Mouse (Mus musculus): ENCODE data around the gene Olfr1406. TPM values are rescaled to one million over a fixed set of nuclear protein-coding genes. Genes with fewer than 3 reads are reported as not detected.
"Not testable (repeated sequence)": the region's sequence is repeated elsewhere in the genome, so short reads cannot be mapped to it uniquely, and the experiment has no call there.

Gene Olfr1406
- polyA plus RNA-seq (2014; fragmentation: Nextera tagmentation; extraction: Ambion mirVana): not detected in 2 replicates

DNA sequence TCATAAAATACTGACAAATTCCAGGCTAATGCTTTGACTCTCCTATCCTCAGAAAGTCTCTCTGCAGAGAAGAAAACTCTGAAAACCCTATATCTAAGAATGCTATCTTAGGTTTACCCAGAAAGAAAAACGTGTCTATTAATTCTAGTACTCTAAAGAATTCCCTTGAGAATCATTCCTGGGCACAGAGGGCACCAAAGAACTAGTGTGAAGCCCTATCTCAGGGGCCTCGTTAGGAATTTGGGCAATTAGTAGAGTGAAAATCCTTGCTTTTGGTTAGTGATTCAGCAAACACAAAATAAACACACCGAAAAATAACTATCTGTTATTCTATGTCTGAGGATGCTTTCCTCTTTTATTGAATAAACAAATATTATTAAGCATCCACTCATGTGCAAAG is at the start of gene Olfr1406:
Olfr1406 (minus strand) TSS at position 101 of the 400 bp plus-strand sequence.
- Histone ChIP-seq H3K4me3 (replicated peaks; ENCODE audit: low read length) (no peak within 1 kb of the TSS), H3K4me1 (replicated peaks; ENCODE audit: control insufficient read depth, insufficient read depth, low read length) (no peaks in the 10 kb centered on the region), H3K27me3 (ENCODE audit: control insufficient read depth, insufficient read depth, low read length) (no peaks in the 10 kb centered on the region), H3K9ac (no peak within 1 kb of the TSS), H3K36me3 (replicated peaks; ENCODE audit: control insufficient read depth, insufficient read depth) (no peaks in the 10 kb centered on the region), H3K4me2 (replicated peaks) (no peak within 1 kb of the TSS), H3K9me3 (ENCODE audit: control insufficient read depth, low read length) (0 out of 2 replicates have a peak, but pooled peaks cover under 1% of the 10 kb centered on the region), H3K27ac (no peak within 1 kb of the TSS)
- ATAC-seq (ENCODE audit: low FRiP score): no peak
- no peak for DNase-seq (ENCODE audit: low spot score)
- 73% methylated on average over 3 of the region's 3 CpGs for WGBS

DNA sequence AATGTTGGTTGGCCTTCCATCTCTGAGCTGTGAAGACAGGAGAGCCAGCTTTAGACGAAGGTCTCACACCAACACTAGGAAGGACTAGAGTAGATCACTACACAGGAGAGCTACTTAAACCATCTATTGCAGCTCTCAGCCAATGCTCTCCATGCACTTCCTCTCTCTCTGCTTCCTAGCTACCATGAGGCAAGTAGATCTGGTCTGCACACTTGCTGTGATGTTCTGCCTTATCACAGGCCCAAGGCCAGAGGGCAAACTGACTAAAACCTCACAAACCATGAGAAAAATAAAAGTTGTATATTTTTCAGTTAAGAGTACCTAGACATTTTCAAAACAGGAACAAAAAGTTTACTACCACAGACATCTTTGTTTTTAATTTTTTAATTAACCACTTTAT is 46.6 kb upstream of the Olfr1406 start:
- H3K36me3 ChIP-seq (replicated peaks; ENCODE audit: control insufficient read depth, insufficient read depth); H3K4me2 ChIP-seq (replicated peaks); H3K27me3 ChIP-seq (ENCODE audit: control insufficient read depth, insufficient read depth, low read length); H3K27ac ChIP-seq; H3K9me3 ChIP-seq (ENCODE audit: control insufficient read depth, low read length); DNase-seq (ENCODE audit: low spot score); H3K4me1 ChIP-seq (replicated peaks; ENCODE audit: control insufficient read depth, insufficient read depth, low read length); H3K4me3 ChIP-seq (replicated peaks; ENCODE audit: low read length); ATAC-seq (ENCODE audit: low FRiP score); H3K9ac ChIP-seq: not testable (repeated sequence)
- 82% methylated on average over 1 of the region's 1 CpGs for WGBS

DNA sequence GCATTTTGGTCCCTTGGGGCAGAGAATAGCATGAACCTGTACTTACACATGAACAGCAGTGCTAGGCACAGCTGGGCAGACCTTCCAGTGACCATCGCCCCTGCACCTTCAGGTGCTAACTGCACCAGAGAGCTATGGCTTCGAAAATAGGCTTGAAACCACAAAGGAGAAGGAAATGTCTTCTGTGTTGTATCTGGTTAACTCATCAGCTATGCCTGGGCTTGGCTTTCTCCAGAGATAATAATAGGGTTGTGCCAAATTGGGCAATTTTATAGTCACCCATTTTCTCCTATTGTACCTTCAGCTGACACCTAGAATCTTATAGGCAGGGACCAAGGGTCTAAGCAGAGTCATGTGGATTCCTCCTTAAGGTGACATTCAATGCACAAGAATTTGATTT is 36.6 kb upstream of the Olfr1406 start, which contains the start of gene Fcer1a:
Fcer1a (minus strand) TSS at position 134 of the 400 bp plus-strand sequence.
- no peaks in the 10 kb centered on the region for H3K9me3 ChIP-seq (ENCODE audit: control insufficient read depth, low read length)
- H3K4me3 ChIP-seq (replicated peaks; ENCODE audit: low read length): no peak within 1 kb of the TSS
- 89% methylated on average over 2 of the region's 2 CpGs for WGBS
- ATAC-seq (ENCODE audit: low FRiP score): no peak
- DNase-seq (ENCODE audit: low spot score): no peak
- no peaks in the 10 kb centered on the region for H3K4me1 ChIP-seq (replicated peaks; ENCODE audit: control insufficient read depth, insufficient read depth, low read length)
- no peak within 1 kb of the TSS for H3K4me2 ChIP-seq (replicated peaks)
- no peak within 1 kb of the TSS for H3K9ac ChIP-seq
- no peaks in the 10 kb centered on the region for H3K36me3 ChIP-seq (replicated peaks; ENCODE audit: control insufficient read depth, insufficient read depth)
- no peaks in the 10 kb centered on the region for H3K27me3 ChIP-seq (ENCODE audit: control insufficient read depth, insufficient read depth, low read length)
- H3K27ac ChIP-seq: no peak within 1 kb of the TSS

DNA sequence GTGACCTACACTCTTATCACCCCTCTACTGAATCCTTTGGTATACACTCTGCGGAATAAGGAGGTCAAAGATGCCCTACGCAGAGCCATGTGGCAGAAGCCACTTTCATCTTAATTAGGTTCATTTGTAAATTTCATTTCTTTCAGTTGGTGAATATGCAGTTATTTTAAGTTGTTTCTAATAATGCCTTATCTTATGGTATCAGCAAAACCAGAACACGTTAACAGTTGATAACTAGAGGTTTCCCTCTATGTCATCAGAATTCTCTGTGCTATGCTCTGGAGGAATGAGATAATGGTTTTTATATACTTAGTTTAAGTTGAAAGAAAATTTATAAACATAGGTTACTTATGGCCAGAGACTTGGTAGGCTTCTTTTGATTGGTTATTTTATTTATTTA is 26.0 kb upstream of the Olfr1406 start:
- Histone ChIP-seq H3K4me1 (replicated peaks; ENCODE audit: control insufficient read depth, insufficient read depth, low read length) (no peaks in the 10 kb centered on the region), H3K9me3 (ENCODE audit: control insufficient read depth, low read length) (no peaks in the 10 kb centered on the region), H3K4me2 (replicated peaks) (no peak overlapping the region), H3K9ac (no peak overlapping the region), H3K4me3 (replicated peaks; ENCODE audit: low read length) (no peak overlapping the region), H3K27me3 (ENCODE audit: control insufficient read depth, insufficient read depth, low read length) (no peaks in the 10 kb centered on the region), H3K36me3 (replicated peaks; ENCODE audit: control insufficient read depth, insufficient read depth) (no peaks in the 10 kb centered on the region), H3K27ac (no peak overlapping the region)
- ATAC-seq (ENCODE audit: low FRiP score) (no peak), DNase-seq (ENCODE audit: low spot score) (no peak)
- 95% methylated on average over 3 of the region's 3 CpGs for WGBS

DNA sequence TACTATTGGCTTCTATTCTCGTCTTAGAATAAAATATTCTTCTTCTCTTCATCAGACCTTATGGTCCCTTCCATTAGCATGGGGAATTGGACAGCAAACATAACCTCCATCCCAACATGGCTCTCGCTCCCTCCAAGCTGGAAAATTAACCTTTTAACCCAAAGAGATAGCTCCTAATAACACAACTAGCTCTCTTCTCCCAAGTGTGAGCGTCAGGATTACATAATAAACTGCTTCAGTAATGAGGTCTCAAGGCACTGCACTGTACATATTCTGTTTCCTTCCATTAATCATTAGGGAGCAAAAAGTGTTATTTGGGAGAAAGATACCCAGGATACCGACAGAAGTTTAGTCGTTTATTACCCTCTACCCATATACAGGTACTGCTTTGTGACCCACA is 21.7 kb upstream of the Olfr1406 start, which contains the start of gene Olfr1404:
Olfr1404 (plus strand) TSS at position 301 of the 400 bp plus-strand sequence.
- no peaks in the 10 kb centered on the region for H3K27me3 ChIP-seq (ENCODE audit: control insufficient read depth, insufficient read depth, low read length)
- H3K36me3 ChIP-seq (replicated peaks; ENCODE audit: control insufficient read depth, insufficient read depth): no peaks in the 10 kb centered on the region
- ATAC-seq (ENCODE audit: low FRiP score) (no peak), DNase-seq (ENCODE audit: low spot score) (no peak)
- H3K4me1 ChIP-seq (replicated peaks; ENCODE audit: control insufficient read depth, insufficient read depth, low read length): no peaks in the 10 kb centered on the region
- H3K4me2 ChIP-seq (replicated peaks): no peak within 1 kb of the TSS
- no peak within 1 kb of the TSS for H3K4me3 ChIP-seq (replicated peaks; ENCODE audit: low read length)
- no peak within 1 kb of the TSS for H3K9ac ChIP-seq
- 0 out of 2 replicates have a peak, but pooled peaks cover 5% of the 10 kb centered on the region for H3K9me3 ChIP-seq (ENCODE audit: control insufficient read depth, low read length)
- WGBS: 87% methylated on average over 5 of the region's 5 CpGs
- no peak within 1 kb of the TSS for H3K27ac ChIP-seq

DNA sequence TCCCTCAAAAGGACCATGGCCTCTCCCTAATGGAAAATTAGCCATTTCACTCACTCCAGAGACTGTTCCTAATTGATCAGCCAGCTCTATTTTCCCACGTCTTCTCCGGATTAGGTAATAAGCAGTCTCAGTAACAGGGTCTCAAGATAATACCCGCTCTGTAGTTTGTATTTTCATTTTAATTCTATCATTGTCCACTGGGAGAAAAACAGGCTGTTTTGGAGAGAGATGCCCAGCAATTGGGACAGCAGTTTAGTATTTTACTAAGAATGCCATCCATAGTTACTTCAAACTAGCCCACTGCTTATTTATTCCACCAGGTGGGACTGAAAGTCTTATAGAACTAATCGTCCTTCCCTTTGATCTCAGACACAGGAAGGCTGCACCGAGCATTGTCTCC is 7.1 kb upstream of the Olfr1406 start, which contains the start of gene Olfr218:
Olfr218 (plus strand) TSS at position 301 of the 400 bp plus-strand sequence.
- H3K4me3 ChIP-seq (replicated peaks; ENCODE audit: low read length): no peak within 1 kb of the TSS
- no peaks in the 10 kb centered on the region for H3K27me3 ChIP-seq (ENCODE audit: control insufficient read depth, insufficient read depth, low read length)
- no peaks in the 10 kb centered on the region for H3K36me3 ChIP-seq (replicated peaks; ENCODE audit: control insufficient read depth, insufficient read depth)
- ATAC-seq (ENCODE audit: low FRiP score) (no peak), DNase-seq (ENCODE audit: low spot score) (no peak)
- no peak within 1 kb of the TSS for H3K27ac ChIP-seq
- H3K4me1 ChIP-seq (replicated peaks; ENCODE audit: control insufficient read depth, insufficient read depth, low read length): no peaks in the 10 kb centered on the region
- WGBS: 69% methylated on average over 5 of the region's 5 CpGs
- H3K4me2 ChIP-seq (replicated peaks): no peak within 1 kb of the TSS
- H3K9ac ChIP-seq: no peak within 1 kb of the TSS
- H3K9me3 ChIP-seq (ENCODE audit: control insufficient read depth, low read length): 0 out of 2 replicates have a peak, but pooled peaks cover 5% of the 10 kb centered on the region

DNA sequence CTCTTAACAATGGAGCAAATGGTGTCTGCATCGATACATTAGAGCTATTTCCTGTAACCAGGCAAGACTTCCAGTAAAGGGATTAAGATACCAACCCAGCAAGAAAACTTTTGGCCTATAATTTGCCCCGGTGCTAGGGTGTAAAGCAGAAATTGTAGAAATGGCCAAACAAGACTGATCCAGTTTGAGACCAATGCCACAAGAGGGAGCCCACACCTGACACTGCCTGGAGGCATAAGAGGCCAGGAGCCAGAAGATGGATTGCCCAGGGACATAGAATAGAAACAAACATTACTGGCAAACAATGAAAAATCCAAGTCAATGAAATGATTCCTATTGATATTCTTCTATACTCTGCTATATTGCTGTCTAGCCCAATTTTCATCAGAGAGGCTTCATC is 5.9 kb upstream of the Olfr1406 start:
- DNase-seq (ENCODE audit: low spot score): no peak
- no peak overlapping the region for H3K4me3 ChIP-seq (replicated peaks; ENCODE audit: low read length)
- H3K4me1 ChIP-seq (replicated peaks; ENCODE audit: control insufficient read depth, insufficient read depth, low read length): no peaks in the 10 kb centered on the region
- no peaks in the 10 kb centered on the region for H3K27me3 ChIP-seq (ENCODE audit: control insufficient read depth, insufficient read depth, low read length)
- 88% methylated on average over 2 of the region's 2 CpGs for WGBS
- H3K4me2 ChIP-seq (replicated peaks): no peak overlapping the region
- no peaks in the 10 kb centered on the region for H3K36me3 ChIP-seq (replicated peaks; ENCODE audit: control insufficient read depth, insufficient read depth)
- H3K9me3 ChIP-seq (ENCODE audit: control insufficient read depth, low read length): 0 out of 2 replicates have a peak, but pooled peaks cover 5% of the 10 kb centered on the region
- no peak overlapping the region for H3K27ac ChIP-seq
- ATAC-seq (ENCODE audit: low FRiP score): no peak
- no peak overlapping the region for H3K9ac ChIP-seq

DNA sequence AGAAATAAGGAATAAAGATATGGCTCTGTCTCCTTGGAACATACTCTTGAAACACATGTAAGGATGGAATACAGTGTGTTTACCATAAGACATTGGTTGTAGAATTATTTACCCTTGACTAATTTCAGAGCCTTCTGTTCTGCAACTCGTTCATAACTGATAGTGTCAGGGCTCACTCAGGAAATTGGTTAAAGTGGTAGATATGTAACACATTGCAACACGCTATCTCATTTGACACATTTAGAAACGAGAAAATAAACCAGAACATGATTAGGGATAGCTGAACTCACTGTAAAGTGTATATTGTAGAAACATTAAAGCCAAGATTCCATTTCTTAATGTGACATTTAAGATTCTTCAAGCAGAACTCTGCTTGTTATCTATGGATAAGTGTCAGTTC is 1.6 kb upstream of the Olfr1406 start:
- no peak for DNase-seq (ENCODE audit: low spot score)
- Histone ChIP-seq H3K36me3 (replicated peaks; ENCODE audit: control insufficient read depth, insufficient read depth) (no peaks in the 10 kb centered on the region), H3K27ac (no peak overlapping the region), H3K4me1 (replicated peaks; ENCODE audit: control insufficient read depth, insufficient read depth, low read length) (no peaks in the 10 kb centered on the region), H3K27me3 (ENCODE audit: control insufficient read depth, insufficient read depth, low read length) (no peaks in the 10 kb centered on the region), H3K4me3 (replicated peaks; ENCODE audit: low read length) (no peak overlapping the region), H3K9ac (no peak overlapping the region), H3K4me2 (replicated peaks) (no peak overlapping the region), H3K9me3 (ENCODE audit: control insufficient read depth, low read length) (0 out of 2 replicates have a peak, but pooled peaks cover 5% of the 10 kb centered on the region)
- 85% methylated on average over 3 of the region's 3 CpGs for WGBS
- no peak for ATAC-seq (ENCODE audit: low FRiP score)

DNA sequence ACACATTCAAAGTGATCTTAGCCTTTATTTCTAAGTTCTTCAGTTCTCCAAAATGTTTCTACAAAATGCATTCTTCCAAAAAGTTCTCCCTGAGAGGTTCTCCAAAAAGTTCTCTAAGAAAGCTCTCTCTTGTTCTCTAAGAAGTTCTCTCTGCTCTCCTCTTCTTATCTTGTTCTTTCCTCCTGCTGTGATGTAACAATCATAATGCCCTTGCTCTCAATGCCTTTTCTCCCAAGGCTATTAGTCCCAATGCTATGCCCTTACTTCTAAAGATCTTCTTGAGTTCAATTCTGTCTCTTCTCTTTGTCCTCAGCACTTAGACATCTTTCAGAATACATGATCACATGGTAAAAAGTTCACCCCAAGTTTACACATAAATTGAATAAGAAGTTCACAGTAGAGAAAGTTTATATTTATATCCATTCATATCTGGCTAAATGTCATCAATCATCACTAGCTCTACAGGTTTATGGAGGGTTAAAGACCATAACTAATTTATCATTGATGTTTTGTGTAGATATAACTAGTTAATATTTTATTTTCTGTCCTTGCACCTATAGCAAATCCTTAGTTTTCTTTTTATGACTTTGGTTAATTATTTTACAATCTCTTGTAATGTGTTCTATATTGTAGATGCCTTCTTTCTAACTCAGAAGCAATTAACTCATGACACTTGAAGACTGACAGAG is 16.1 kb downstream of the Olfr1406 start:
- no peaks in the 10 kb centered on the region for H3K27me3 ChIP-seq (ENCODE audit: control insufficient read depth, insufficient read depth, low read length)
- no peak overlapping the region for H3K9ac ChIP-seq
- H3K4me2 ChIP-seq (replicated peaks): no peak overlapping the region
- H3K27ac ChIP-seq: no peak overlapping the region
- no peak for ATAC-seq (ENCODE audit: low FRiP score)
- no peaks in the 10 kb centered on the region for H3K4me1 ChIP-seq (replicated peaks; ENCODE audit: control insufficient read depth, insufficient read depth, low read length)
- H3K36me3 ChIP-seq (replicated peaks; ENCODE audit: control insufficient read depth, insufficient read depth): no peaks in the 10 kb centered on the region
- no peak for DNase-seq (ENCODE audit: low spot score)
- no peaks in the 10 kb centered on the region for H3K9me3 ChIP-seq (ENCODE audit: control insufficient read depth, low read length)
- no peak overlapping the region for H3K4me3 ChIP-seq (replicated peaks; ENCODE audit: low read length)
